Mouse (Mus musculus): ENCODE data around the gene Tmem200b.

Tmem200b gene

DNA sequence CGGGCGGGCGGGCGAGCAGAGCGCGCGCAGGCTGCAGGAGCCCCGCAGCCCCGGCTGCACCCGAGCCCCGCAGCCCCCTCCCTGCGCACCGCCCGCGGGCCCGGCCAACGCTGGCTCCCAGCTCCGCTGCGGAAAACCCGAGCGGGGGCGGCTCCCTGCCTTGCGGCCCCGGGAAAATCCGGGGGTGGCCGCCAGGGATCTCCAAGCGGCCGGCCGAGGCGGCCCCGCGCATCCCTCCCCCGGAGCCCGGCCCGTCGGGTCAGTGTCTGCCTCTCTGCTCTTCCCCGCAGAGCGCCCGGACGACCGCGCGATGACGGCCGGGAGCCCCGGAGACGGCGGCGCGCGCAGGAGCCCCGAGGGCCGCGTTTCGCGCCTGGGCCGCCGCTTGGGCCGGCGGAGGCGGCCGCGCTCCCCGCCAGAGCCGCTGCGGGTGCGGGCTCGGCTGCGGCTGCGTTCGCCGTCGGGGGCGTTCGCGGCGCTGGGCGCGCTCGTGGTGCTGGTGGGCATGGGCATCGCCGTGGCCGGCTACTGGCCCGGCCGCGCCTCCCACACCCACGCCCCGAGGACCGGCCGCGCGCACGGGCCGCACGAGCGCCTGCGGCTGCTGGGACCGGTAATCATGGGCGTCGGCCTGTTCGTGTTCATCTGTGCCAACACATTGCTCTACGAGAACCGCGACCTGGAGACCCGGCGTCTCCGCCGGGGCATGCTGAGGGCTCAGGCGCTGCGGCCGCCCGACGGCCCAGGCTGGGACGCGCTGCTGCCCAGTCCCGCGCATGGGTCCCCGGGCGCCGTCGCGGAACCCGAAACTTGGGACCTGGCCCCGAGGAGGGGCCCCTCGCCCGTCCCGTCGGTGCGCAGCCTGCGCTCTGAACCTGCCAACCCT is at the start of gene Tmem200b:
Gene Tmem200b, plus strand, starts transcription at position 311 of the 886 bp plus-strand sequence.
- DNase-seq (ENCODE audit: low read depth, low spot score) = no peak

- DNase-seq (ENCODE audit: low read depth, low spot score) = no peak
These were observed 48.8 kb upstream of the Tmem200b start for GRCm38 (mm10) chr4:131872672-131873292.

DNA sequence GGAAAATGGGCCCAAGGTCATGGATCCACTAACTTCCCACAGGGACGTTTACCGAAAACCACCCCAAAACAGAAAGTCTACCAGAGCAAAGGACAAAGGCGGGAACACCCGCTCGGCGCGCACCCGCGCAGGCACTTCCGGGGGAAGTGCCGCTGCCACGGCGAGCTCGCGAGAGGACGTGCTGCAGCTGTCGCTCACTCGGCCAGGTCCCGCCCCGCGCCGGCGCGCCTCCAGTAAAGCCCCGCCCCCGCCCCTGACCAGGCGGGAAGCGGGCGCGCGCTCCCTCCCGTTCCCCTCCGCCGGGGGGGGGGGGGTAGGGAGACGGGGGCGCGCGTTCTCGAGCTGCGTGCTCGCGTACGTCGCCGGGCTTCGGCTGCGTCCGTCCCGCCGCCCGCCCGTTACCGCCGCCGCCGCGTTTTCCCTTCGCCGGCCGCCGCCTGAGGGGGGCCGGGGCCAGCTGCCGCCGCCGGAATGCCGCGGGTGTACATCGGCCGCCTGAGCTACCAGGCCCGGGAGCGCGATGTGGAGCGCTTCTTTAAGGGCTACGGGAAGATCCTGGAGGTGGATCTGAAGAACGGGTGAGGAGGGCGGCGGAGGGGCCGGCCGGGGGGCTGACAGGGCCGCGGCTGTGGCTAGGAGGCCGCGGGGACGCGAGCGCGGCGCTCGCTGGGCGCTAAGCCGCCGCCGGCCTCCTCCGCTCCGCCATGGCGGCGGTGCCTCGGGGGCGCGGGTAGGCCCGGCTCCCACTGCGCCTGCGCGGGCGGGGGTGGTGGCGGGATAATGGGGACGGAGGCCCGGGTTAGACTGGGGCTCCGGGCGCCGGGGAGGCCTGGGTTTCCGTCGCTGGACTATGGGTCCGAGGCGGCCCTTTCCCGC is 48.0 kb upstream of the Tmem200b start, which contains the start of gene Srsf4:
Gene Srsf4, plus strand, starts transcription at position 325 of the 876 bp plus-strand sequence.
- DNase-seq (ENCODE audit: low read depth, low spot score) = peak; percentile 96

GRCm38 (mm10) chr4:131874169-131874536 is 47.4 kb upstream of the Tmem200b start:
- DNase-seq (ENCODE audit: low read depth, low spot score) = no peak

- DNase-seq (ENCODE audit: low read depth, low spot score) = no peak
These were observed 47.0 kb upstream of the Tmem200b start for GRCm38 (mm10) chr4:131874567-131874966.

GRCm38 (mm10) chr4:131875242-131875641 is 46.3 kb upstream of the Tmem200b start:
- DNase-seq (ENCODE audit: low read depth, low spot score) = no peak

GRCm38 (mm10) chr4:131876836-131877235 is 44.7 kb upstream of the Tmem200b start:
- DNase-seq (ENCODE audit: low read depth, low spot score) = no peak

DNA sequence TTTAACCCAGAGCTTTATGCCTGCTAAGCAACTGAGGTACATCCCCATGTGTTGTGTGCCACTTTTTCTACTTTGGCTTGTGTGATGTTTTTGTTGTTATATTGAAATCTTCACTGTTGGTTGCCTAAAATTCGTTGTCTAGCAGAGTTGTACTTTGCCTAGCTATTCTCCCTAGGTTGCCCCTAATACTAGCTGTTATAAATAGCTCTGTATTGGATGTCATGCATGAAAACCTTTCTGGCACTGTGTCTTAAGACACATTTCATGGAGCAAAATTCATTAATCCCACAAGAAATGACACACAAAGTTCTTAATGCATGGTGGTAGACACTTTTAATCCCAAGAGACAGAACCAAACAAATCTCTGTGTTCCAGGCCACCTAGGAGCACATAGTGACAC is 41.9 kb upstream of the Tmem200b start:
- DNase-seq (ENCODE audit: low read depth, low spot score) = no peak

DNA sequence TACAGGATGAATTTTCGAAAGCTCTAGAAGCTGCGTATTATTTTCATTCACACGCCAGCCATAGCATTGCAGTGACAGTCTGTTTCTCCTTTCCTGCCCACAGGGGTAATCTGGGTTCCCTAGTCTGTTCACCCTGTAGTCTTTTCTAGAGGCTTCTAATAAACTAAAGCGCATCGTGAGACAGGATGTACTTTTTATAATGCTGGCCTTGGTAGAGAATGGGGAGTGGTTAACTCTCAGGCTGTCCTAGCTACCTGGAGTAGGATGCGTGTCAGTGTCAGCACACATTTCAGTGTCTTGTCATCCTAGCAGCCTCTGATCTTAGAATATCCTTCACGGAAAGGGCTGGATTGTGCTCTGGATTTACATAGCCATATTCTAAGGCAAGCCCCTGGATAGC is 40.3 kb upstream of the Tmem200b start:
- no peak for DNase-seq (ENCODE audit: low read depth, low spot score)

DNA sequence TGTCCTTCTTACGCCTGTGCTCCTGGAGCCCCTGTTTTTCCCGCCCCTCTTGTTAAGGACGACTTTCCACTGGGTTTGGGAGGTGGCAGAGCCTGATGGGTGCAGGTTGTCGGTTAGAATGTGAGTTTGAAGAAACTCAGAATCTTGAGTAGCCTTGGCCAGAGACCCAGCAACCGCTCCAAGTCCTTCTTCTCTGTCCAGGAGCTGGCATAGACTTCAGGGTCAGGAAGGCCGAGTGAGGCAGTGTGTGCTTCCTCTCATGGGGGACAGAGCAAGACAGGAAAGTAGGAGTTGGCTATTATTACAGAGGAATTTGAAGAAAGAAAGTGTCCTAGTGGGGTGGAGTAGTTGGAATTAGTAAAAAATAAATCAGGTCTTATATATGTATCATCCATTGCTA is 38.0 kb upstream of the Tmem200b start:
- no peak for DNase-seq (ENCODE audit: low read depth, low spot score)

DNA sequence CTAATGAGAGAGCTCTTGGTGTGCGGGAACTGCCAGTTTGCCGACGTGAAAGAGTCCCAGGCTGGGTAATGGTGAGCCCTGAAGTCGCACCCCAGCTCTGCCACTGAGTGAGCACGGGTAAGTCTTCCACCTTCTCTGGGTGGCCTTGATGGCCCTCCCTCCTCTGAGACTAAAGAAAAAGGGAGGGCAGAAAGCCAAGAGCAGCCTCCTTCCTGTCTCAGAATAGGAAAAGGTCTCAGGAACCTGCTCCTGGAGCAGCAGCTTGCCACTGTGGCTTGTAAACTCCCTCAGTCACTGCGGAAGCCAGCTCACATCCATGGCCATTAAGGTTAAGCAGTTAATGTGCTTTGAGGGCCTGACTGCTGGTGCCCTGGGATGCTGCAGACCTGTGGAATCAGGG is 36.2 kb upstream of the Tmem200b start:
- DNase-seq (ENCODE audit: low read depth, low spot score) = no peak

GRCm38 (mm10) chr4:131888564-131888963 is 33.0 kb upstream of the Tmem200b start:
- DNase-seq (ENCODE audit: low read depth, low spot score) = no peak

GRCm38 (mm10) chr4:131890692-131891091 is 30.9 kb upstream of the Tmem200b start:
- DNase-seq (ENCODE audit: low read depth, low spot score) = no peak

DNA sequence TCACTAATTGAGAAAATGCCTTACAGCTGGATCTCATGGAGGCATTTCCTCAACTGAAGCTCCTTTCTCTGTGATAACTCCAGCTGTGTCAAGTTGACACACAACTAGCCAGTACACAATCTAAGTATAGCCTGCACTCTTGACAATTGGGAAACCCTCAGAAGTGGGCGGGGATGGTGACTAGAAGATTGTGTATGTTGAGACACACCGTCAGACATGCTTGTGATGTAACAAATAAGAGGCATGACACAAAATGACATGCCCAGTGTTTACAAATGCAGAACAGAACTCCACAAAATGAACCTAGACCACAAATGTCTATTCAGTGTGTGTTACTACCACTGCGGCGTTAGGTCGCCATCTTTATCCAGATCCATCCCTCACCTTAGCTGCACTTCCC is 24.5 kb upstream of the Tmem200b start:
- no peak for DNase-seq (ENCODE audit: low read depth, low spot score)

- no peak for DNase-seq (ENCODE audit: low read depth, low spot score)
These were observed 23.8 kb upstream of the Tmem200b start for GRCm38 (mm10) chr4:131897787-131898186.

DNA sequence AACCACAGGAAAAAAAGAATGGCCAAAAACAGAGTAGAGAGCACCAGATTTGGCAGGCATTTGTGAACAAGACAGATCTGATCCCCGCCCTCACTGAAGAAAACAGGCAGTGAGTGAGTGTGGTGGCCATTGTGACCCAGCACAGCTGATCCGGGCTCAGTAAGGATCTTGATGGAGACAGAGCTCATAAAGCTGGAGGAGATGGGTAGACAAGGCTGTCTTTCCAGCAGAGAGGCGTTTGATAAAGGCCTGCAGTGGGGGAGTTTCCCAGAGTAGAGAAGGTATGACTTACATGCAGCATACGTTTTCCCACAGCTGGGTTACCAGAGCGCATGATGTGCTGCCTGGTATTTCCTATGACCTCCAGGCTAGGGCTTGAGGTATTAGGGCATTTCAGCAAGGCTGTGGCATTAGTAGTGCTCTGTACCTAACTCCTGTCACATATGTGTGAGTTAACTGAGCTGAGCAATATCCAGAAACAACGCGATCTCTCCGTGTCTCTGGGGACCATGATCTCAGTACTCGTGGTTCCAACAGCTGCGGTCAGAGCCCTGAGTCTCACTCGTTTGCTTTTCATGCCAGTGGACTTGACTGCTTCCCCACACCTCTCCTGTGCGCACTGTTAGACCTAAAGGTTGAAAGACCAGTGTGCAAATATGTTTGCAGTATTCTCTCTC is 22.9 kb upstream of the Tmem200b start:
- DNase-seq (ENCODE audit: low read depth, low spot score) = no peak

GRCm38 (mm10) chr4:131899180-131899554 is 22.4 kb upstream of the Tmem200b start:
- DNase-seq (ENCODE audit: low read depth, low spot score) = no peak

DNA sequence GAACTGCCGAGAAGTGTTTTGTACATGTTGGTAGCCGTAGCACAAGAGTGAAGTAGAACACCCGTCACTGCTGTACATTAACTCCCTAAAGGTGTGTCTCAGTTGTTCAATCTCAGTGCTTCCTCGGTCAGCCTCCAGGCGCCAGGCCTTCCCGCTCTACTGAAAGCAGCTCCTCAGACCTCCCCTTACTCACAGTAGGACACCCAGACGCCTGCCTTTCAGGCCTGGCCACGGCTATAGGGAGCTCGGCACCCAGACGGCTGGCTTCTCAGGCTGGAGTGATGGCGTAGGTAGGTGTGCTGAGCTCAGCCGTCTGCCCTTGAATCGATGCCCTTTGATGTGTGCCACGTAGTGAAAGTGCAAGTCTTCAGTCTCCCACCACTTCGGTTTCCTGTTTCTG is 20.5 kb upstream of the Tmem200b start:
- no peak for DNase-seq (ENCODE audit: low read depth, low spot score)

DNA sequence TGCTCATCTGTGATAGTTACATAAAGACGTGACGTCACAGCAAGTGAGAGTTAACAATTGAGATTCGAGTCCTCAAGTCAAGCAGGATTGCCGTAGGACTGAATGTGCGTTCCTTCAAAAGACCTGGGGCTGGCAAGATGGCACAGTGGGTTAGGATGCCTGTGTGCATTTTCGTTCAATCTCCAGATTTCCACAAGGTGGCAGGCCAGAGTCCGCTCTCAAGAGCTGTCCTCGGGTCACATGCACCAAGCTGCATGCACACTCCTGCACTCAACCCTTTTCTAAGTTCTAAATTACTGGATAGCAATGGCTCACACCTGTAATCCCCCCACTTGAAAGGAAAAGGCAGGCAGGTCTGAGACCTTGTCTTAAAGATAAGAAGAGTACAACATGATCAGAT is 17.1 kb upstream of the Tmem200b start:
- no peak for DNase-seq (ENCODE audit: low read depth, low spot score)

DNA sequence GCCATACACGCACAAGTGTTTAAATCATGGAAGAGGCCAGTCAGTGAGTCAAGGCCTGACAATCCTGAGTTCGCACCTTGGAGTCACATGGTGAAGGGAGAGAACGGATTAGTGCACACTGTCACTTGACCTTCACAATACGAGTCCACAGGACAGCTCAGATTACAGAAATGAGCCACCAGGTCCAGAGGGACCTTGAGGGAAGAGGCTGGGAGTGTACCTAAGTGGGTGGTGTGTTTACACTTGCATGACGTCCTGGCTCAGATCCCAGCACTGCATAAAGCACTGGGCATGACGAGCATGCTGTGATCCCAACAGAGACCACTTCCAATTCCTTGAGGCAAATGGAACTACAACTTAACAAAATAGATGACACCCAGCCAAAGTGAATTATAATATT is 15.1 kb upstream of the Tmem200b start:
- DNase-seq (ENCODE audit: low read depth, low spot score) = no peak

DNA sequence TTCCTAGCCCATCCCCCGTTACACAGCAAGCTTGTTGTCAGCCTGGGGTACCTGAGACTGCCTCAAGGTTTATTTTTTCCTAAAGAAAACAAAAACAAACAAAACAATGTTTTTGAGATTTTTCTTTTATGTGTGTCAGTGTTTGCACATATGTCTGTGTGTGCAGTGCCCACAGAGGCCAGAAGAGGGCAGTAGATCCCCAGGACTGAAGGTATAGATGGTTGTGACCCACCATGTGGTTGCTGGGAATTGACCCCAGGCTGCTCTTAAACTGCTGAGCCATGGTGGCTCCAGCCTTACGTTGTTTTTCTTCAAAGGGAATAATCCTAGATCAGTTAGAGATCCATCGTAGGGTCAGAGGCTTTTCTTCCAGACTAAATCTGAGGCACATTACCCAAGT is 13.7 kb upstream of the Tmem200b start:
- no peak for DNase-seq (ENCODE audit: low read depth, low spot score)
